Mouse (Mus musculus) forebrain, embryonic 11.5 days (tissue): ENCODE results near the gene Mybpc2. TPM values are rescaled to one million over a fixed set of nuclear protein-coding genes. Genes with fewer than 3 reads are reported as not detected.

Source experiments
- ATAC-seq: fragments of 200-750 bp; cut with Nextera tagmentation; replicated peaks from 2 replicates; pipeline ENCODE4 v1.8.0; 2017; ENCODE audit warnings: moderate TSS enrichment; ENCODE audit not compliant: low FRiP score
- DNase-seq: peaks from one replicate; pipeline ENCODE4 v3.0.0-alpha.2; 2017; ENCODE audit warnings: low spot score
- H3K27ac ChIP-seq: fragments of 300-500 bp; sonication (generic); 2 replicates; pipeline ENCODE4 v1.5.1; 2014; ENCODE audit warnings: low read depth, low read length
- H3K27me3 ChIP-seq: fragments of 300-500 bp; sonication (generic); 2 replicates; pipeline ENCODE4 v1.6.1; 2014; ENCODE audit warnings: mild to moderate bottlenecking, low read length, mixed read lengths; ENCODE audit not compliant: control insufficient read depth, insufficient read depth
- H3K36me3 ChIP-seq: fragments of 300-500 bp; sonication (generic); 2 replicates; pipeline ENCODE4 v1.6.1; 2014; ENCODE audit warnings: mild to moderate bottlenecking, low read length, moderate library complexity, mixed read lengths; ENCODE audit not compliant: control insufficient read depth, insufficient read depth
- H3K4me1 ChIP-seq: fragments of 300-500 bp; sonication (generic); replicated peaks from 2 replicates; pipeline ENCODE4 v1.6.1; 2014; ENCODE audit warnings: low read length, mixed read lengths; ENCODE audit not compliant: control insufficient read depth, insufficient read depth
- H3K4me2 ChIP-seq: fragments of 300-500 bp; sonication (generic); 2 replicates; pipeline ENCODE4 v1.6.1; 2014; ENCODE audit warnings: low read depth, mild to moderate bottlenecking, low read length, moderate library complexity, mixed read lengths; ENCODE audit not compliant: severe bottlenecking
- H3K4me3 ChIP-seq: fragments of 300-500 bp; sonication (generic); 2 replicates; pipeline ENCODE4 v1.5.1; 2014; ENCODE audit warnings: low read depth, low read length
- H3K9ac ChIP-seq: fragments of 300-500 bp; sonication (generic); 2 replicates; pipeline ENCODE4 v1.6.1; 2014; ENCODE audit warnings: low read length
- H3K9me3 ChIP-seq: fragments of 300-500 bp; sonication (generic); 2 replicates; pipeline ENCODE4 v1.6.1; 2016; ENCODE audit warnings: low read length, mixed read lengths; ENCODE audit not compliant: control insufficient read depth
- WGBS: fragments of 180-500 bp; shearing (Covaris S2); extraction: QIAGEN DNeasy Blood & Tissue Kit; methylation state at CpG from one replicate; pipeline ENCODE4 v1.1.7; 2014; 5-methylcytosine and 5-hydroxymethylcytosine counted together
- polyA plus RNA-seq: library from polyadenylated mRNA; unstranded; fragments of >200 nt; fragmentation: Nextera tagmentation; extraction: Ambion mirVana; gene quantifications from 2 replicates; pipeline ENCODE4 v1.2.1, GENCODE M21; 2014

The Mybpc2 gene
- polyA plus RNA-seq, 1 experiment from 2014 or later = not detected

DNA sequence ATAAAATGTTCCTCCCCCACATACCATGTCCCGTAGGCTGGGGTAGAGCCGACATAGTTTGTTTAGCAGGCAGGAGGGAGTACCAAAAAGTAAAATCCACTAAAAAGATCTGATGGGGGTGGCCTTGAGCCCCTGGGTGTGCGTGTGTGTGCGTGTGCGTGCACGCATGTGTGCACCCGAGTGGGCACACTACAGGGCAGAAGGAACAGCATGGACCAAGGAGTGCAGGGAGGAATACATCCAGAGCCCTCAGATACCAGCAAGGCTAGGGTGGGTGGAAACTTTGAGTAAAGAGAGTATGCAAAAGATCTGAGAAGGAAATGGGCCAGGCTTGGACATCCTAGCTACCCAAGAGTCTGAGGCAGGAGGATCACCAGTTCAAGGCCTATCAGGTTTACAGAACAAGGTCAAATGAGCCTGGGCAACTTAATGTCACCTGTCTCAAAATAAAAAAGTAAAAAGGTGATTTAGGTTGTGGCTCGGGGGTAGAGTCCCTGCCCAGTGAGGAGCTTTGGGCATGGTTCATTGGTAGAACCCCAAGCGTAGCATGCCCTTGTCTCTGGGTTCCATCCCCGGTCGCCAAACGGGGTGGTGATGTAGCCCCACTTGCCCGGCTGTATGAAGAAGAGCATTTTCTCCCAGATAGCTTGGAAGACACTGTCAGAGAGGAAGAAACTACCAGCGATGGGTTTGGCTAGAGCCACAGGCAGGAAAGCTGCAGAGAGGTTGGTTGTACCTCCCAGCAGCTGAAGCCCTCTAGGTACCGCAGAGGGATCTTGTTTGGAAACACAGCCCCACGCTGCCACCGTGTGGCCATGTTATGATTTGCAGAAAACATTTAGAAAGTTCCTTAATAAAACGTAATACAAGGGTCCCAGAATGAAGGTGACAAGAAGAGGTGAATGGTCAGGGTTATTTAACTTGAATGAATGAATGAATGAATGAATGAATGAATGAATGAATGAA is 36.3 kb upstream of the Mybpc2 start:
- Histone ChIP-seq H3K27me3 (no peaks in the 10 kb centered on the region), H3K36me3 (no peaks in the 10 kb centered on the region), H3K4me2 (no peak overlapping the region), H3K4me3 (no peak overlapping the region), H3K4me1 (0 out of 2 replicates have a peak, but pooled peaks cover 2% of the 10 kb centered on the region), H3K27ac (no peak overlapping the region), H3K9ac (no peak overlapping the region), H3K9me3 (no peaks in the 10 kb centered on the region)
- DNase-seq (peak; percentile 88), ATAC-seq (peak; percentile 30; the same call in 1 of the 2 replicates)
- WGBS = 54% methylated on average over 18 of the region's 18 CpGs

DNA sequence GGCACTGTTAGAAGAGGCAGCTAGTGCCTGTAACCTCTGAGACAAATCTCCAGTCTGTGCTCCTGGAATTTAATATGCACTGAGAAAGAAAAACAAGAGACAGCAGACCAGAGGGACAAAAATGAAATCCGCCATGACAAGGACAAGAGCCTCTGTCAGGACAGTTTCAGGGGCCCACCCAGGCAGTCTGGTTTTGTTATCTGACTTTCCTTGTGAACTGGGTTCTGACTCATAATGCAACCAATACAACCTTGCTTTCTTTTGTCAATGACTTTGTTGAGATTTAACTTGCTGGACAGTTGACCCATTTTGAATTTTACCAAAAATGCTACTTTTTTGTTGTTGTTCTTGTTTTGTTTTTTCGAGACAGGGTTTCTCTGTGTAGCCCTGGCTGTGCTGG is 33.2 kb upstream of the Mybpc2 start:
- Histone ChIP-seq H3K27me3 (no peaks in the 10 kb centered on the region), H3K4me1 (0 out of 2 replicates have a peak, but pooled peaks cover 2% of the 10 kb centered on the region), H3K9ac (no peak overlapping the region), H3K9me3 (no peaks in the 10 kb centered on the region), H3K4me3 (no peak overlapping the region), H3K36me3 (no peaks in the 10 kb centered on the region), H3K27ac (no peak overlapping the region), H3K4me2 (no peak overlapping the region)
- no peak for DNase-seq
- ATAC-seq = no peak
- 78% methylated on average over 2 of the region's 2 CpGs for WGBS

DNA sequence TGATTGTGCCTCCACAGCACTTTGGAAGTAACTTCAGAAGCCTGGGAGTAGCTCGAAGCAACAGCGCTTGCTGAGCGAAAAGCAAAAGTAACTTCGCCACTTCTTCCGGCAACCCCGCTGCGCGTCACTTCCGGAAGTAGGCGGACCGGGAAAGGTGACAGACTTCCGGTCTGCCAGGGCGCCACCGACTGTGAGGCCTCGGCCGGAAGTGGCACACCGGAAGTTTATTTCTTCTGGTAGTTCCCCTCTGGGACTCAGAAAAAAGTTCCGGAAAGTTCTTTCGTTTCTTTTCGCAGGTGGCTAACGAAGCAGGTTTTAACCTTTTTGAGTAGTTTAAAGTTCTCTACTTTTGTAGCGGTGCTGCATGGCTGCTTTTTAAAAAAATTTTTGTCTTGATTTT is 29.4 kb upstream of the Mybpc2 start, which contains the start of gene Nr1h2:
Gene Nr1h2 (minus strand): TSS at position 126 of the 400 bp plus-strand sequence.
- WGBS = under 1% methylated on average over 22 of the region's 22 CpGs
- Histone ChIP-seq H3K36me3 (no peaks in the 10 kb centered on the region; the same call in 1 of the 2 replicates), H3K9me3 (no peaks in the 10 kb centered on the region), H3K27ac (peak within 1 kb of the TSS; percentile 91), H3K4me2 (peak within 1 kb of the TSS; percentile 70), H3K27me3 (no peaks in the 10 kb centered on the region), H3K4me1 (no peaks in the 10 kb centered on the region), H3K9ac (peak within 1 kb of the TSS; percentile 58), H3K4me3 (peak within 1 kb of the TSS; percentile 92)
- peak; percentile 78 for ATAC-seq
- DNase-seq = peak; percentile 96

DNA sequence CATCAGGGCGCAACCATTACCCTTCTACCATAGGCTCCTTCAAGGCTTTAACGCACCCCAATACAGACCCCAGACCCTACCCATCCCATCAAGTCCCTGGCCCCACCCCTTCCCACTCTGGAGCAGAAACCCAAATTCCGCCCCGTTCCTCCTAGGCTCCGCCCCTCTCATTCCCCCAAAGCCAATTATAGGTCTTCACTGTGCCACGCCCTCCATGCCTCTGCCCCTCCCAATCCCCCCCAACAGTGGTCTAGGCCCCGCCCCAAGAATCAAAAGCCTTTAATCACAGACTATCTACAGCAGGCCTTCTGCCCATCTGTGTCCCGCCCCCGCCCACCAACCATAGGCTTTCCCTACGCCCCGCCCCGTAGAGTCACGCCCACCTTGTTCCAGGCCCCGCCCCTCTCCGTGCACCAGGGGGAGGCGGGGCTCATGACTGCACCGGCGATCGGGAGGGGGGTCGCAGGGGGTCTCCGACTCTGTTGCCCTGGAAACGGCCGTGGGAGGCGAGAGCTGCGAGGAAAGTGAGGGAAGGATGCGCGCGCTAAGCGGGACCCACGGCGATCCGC is 28.8 kb upstream of the Mybpc2 start:
- Histone ChIP-seq H3K9ac (peak overlapping the region; percentile 58), H3K4me2 (peak overlapping the region; percentile 70), H3K27me3 (no peaks in the 10 kb centered on the region), H3K9me3 (no peaks in the 10 kb centered on the region), H3K27ac (peak overlapping the region; percentile 91), H3K4me1 (no peaks in the 10 kb centered on the region), H3K4me3 (peak overlapping the region; percentile 92), H3K36me3 (no peaks in the 10 kb centered on the region; the same call in 1 of the 2 replicates)
- peak; percentile 74 for ATAC-seq
- WGBS = under 1% methylated on average over 32 of the region's 32 CpGs
- DNase-seq = peak; percentile 95

DNA sequence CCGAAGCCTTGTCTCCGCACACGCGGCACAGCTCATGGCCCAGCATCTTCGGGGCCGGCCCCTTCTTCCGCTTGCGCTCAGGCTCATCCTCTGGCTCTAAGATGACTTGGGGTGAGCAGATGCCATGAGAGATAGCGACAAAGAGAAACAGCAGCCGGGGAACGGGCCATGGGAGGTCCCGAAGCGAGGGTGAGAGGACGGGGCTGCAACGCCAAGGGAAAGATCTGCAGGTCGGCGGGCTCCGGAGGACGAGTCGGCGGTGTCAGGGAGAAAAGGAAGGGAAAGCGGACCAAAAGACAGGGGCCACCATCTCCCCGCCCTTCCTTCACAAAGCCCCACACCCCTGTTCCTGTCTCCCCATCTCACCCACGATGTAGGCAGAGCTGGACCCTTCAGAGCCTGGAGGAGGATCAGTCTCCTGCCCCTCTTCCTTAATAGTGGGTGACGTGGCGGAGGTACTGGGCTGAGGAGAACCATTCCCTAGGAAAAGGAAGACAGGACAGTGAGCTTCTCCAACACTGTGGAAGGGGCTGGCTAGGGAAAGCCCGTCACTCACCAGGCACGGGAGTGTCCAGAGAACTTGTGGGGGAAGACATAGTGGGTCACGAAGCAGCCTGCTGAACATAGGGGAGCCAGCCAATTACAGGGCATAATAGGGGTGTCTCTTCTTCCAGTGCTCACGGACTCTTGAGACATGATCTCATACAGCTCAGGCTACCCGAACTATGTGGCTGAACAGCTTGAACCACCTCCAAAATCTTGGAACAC is 27.9 kb upstream of the Mybpc2 start:
- Histone ChIP-seq H3K4me3 (peak overlapping the region; percentile 92), H3K27me3 (no peaks in the 10 kb centered on the region), H3K9ac (no peak overlapping the region), H3K4me1 (peaks cover 7% of the 10 kb centered on the region), H3K4me2 (peak overlapping the region; percentile 70; the same call in 1 of the 2 replicates), H3K27ac (no peak overlapping the region), H3K9me3 (no peaks in the 10 kb centered on the region), H3K36me3 (no peaks in the 10 kb centered on the region; the same call in 1 of the 2 replicates)
- 84% methylated on average over 30 of the region's 31 CpGs for WGBS
- DNase-seq (peak; percentile 50), ATAC-seq (peak; percentile 1; the same call in 1 of the 2 replicates)

DNA sequence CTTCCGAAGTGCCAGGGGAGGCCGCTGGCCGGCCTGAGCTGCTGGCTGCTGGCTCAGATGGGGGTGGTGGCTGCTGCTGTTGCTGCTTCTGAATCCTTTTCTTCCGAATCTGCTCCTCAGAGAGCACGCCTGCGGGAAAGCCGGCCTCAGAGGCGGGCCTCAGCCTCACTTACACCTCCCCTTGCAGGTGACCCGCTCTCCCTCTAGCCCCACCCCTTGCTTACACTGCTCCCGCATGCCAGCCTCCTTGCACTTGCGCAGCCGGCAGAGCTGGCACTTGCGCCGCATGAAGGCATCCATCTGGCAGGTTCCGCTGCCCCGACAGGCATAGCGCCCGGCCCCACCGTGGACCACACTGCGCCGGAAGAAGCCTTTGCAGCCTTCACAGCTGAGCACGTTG is 27.3 kb upstream of the Mybpc2 start:
- Histone ChIP-seq H3K9ac (no peak overlapping the region), H3K36me3 (no peaks in the 10 kb centered on the region; the same call in 1 of the 2 replicates), H3K4me2 (no peak overlapping the region), H3K4me3 (no peak overlapping the region), H3K4me1 (peaks cover 9% of the 10 kb centered on the region), H3K27me3 (no peaks in the 10 kb centered on the region), H3K27ac (no peak overlapping the region), H3K9me3 (no peaks in the 10 kb centered on the region)
- ATAC-seq = no peak
- peak; percentile 57 for DNase-seq
- WGBS = 78% methylated on average over 22 of the region's 22 CpGs

DNA sequence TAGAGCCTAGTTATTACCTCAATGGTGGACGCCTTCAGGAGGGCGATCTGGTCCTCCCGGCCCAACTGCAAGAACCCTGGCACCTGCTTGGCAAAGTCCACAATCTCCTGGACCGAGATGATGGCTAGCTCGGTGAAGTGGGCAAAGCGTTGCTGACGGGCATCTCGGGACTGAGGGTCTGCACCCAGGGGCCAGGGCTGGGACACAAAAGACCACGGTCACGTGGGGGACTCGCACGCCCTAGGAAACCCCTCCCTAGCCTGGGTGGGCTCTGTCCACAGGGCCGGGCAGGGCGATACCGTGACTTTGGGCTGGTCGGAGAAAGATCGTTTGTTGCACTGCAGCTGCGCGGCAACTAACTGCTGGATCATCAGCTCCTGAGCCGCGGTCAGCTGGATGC is 26.8 kb upstream of the Mybpc2 start:
- no peak overlapping the region for H3K27ac ChIP-seq
- DNase-seq (peak; percentile 49), ATAC-seq (no peak)
- peaks cover 9% of the 10 kb centered on the region for H3K4me1 ChIP-seq
- H3K4me2 ChIP-seq = no peak overlapping the region
- WGBS = 91% methylated on average over 21 of the region's 21 CpGs
- H3K36me3 ChIP-seq = no peaks in the 10 kb centered on the region; the same call in 1 of the 2 replicates
- no peak overlapping the region for H3K9ac ChIP-seq
- no peaks in the 10 kb centered on the region for H3K27me3 ChIP-seq
- no peaks in the 10 kb centered on the region for H3K9me3 ChIP-seq
- no peak overlapping the region for H3K4me3 ChIP-seq

DNA sequence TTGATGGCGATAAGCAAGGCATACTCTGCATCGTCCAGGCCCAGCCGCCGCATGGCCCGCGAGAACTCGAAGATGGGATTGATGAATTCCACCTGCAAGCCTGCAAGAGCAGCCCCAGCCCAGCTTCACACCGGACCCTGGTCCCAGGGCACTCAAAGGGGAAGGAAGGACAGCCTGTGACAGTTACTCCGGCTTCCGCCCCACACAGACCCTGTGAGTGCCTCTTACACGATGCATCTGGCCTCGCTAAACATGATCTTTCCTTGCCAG is 25.9 kb upstream of the Mybpc2 start:
- Histone ChIP-seq H3K27me3 (no peaks in the 10 kb centered on the region), H3K4me2 (no peak overlapping the region), H3K9me3 (no peaks in the 10 kb centered on the region), H3K4me3 (no peak overlapping the region), H3K27ac (no peak overlapping the region), H3K36me3 (no peaks in the 10 kb centered on the region; the same call in 1 of the 2 replicates), H3K4me1 (peaks cover 9% of the 10 kb centered on the region), H3K9ac (no peak overlapping the region)
- ATAC-seq = no peak
- DNase-seq = no peak
- WGBS = 93% methylated on average over 12 of the region's 12 CpGs
